Mouse (Mus musculus) spleen, postnatal 36 days (tissue): ENCODE data around the gene Itih4.
A peak's percentile ranks its signal among the peaks of the same experiment; 100 is the strongest.

Experiments
- DNase-seq, 2 experiments: peaks; one replicate each; pipeline ENCODE4 v3.0.0; 2022; ENCODE audit warnings: low spot score in 2 of 2, mixed read lengths in 1 of 2

Gene Itih4

DNA sequence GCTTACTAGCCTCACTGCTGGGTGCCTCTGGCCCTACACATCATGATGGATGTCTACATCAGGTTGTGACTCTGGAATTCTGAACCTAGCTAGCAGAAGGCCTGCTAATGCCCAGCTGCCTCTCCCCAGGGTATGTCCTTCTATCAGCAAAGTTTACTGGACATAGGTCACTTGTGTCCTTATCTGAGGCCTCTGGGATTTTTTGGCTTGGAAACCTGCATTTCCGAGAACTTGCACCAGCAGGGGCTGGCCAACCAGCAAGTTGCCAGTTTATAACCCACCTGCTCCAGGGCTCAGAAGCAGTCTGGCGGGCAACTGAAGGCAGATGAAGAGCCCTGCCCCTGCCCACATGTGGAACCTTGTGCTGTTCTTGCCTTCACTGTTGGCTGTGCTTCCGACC is at the start of gene Itih4:
Gene Itih4, plus strand, starts transcription at position 273 of the 400 bp plus-strand sequence.
- no peak for DNase-seq

DNA sequence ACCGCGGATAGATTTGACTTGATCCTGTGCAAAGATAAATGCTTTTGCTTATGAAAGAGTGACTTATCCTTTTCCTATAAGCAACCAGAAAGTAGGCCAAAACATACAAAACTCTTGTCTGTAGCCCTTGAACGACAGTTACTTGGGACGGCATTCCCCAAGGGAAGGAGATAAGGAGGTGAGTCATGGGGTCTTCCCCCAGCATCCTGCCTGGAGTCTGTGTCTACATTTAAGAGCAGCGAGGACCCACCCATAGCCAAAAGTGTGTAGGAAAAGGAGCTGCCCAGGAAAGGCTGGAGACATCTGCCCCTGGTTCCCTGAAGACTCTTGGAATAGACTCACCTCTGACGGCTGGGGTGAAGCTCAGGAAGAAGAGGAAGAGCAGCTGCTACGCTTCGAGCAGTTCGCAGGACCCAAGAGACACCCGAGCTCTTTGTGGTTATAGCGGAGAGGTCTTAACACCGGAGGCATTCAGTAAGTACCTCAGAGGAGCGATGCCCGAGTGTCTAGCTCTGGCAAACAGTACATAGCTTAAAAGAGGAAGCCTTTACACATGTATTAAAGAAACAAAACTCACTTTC is 48.8 kb upstream of the Itih4 start:
- peak; percentile 6 to 25 for DNase-seq

DNA sequence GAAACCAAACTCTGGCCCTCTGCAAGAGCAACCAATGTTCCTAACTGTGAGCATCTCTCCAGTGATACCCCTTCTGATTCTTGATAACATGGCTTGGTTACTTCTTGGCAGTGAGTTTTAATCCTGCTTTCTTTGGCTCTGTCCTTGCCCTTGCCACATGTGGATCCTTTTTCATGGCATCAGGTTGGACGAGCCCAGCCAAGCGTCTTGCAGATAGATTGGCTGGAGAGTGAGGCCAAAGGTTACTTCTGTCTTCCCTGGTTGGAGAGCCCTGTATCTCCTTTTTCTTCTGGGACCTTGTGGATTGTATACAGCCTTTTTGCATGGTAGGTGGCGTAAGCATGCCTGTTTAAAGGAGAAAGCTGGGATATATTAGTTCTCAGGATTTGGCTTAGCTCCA is 42.6 kb upstream of the Itih4 start:
- no peak for DNase-seq

DNA sequence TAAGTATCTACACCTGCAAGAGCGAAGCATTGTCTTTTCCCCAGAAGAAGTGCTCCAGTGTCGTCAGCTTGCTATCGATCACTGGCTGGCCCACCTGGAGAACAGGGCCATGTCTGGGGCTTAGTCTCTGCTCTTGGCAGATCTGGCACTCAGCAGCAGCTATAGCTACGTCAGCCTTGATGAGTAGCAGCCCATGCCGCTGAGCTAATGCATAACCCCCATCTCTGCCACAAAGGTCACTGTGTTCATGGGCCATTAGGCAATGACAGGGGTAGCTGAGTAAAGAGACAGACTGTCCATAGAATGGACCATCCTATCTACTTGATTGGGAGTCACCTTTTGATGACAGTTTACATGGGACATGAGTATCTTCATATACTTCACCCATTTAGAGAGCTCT is 35.8 kb upstream of the Itih4 start:
- DNase-seq = no peak

DNA sequence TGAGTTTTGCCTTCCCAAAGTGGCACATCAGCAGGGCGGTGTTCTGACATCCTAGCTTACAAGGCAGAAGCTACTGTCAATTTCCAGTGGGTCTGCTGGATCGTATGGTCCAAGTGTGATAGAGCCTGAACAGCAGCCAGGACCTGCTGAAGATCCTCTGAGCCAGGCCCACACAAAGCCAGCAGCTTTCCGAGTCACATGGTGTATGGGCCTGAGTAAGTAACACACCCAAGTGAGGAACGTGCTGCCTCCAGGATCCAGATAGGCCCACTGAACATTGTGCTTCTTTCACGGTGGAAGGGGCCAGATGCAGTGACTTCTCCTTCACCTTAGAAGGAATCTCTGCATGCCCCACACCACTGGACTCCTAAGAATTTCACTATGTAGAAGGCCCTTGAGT is 34.0 kb upstream of the Itih4 start:
- DNase-seq = no peak

DNA sequence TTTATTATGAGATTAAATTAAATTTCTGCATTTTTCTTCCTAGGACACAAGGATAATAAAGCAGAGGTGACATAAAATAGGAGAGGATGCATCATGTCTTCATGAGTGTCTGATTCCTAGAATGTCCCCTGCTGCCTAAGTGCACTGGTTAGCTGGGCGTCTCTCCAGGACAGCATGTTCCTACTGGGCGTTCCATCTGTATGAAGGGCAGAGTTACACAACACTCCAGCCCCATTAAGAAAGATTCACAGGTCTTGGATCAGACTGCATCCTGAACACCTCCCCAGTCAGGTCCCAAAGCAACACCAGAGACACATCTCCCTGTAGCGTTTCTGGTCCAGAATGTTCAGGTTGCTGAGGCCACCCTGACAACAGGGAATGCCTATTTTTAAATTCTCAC is 31.0 kb upstream of the Itih4 start:
- no peak for DNase-seq

DNA sequence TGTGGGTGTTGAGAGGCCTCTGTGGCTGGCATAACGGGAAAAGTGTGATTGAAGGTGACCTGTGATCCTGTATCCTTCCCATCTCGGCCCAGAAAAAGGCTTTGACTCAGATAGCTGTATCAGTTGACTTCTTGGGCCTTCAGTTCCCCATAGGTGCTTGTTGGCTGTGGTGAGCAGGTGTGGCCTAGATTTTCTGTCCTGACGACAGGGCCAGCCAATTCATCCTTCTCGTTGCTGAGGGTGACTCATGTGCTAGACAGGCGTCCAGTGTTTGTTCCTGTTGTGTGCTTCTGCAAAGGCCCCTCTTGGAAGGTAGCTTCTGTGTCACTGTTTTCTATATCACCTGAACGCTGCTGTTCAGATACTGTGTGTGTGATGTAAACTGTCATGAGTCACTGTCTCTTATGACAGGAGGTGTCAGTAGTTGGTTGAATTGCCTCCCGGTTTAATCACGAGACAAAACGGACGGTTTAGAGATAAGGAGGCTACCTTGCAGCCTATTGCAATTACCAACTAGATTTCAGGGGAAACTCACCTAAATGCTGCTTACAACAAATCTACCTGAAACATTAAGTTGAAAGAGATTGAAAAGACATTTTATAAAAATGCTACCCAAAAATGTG is 29.3 kb upstream of the Itih4 start:
- DNase-seq = no peak

DNA sequence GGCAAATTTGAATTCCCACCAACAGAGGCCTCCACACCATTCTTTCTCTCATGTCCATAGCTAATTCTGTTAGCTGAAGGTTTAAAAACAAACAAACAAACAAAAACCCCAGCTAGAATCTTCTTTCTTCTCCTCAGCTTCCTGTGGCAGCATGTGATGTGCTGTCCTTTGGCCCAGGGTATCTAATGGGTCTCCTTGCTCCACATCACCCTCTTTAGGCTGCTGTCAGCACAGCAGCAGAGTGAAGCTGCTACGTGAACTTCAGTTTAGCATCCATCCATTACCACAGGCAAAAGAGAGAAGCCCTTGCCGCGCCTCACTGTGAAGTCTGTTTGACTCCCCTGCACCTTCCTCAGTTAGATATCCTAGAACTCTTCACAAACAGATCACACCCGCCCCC is 28.3 kb upstream of the Itih4 start:
- no peak for DNase-seq

DNA sequence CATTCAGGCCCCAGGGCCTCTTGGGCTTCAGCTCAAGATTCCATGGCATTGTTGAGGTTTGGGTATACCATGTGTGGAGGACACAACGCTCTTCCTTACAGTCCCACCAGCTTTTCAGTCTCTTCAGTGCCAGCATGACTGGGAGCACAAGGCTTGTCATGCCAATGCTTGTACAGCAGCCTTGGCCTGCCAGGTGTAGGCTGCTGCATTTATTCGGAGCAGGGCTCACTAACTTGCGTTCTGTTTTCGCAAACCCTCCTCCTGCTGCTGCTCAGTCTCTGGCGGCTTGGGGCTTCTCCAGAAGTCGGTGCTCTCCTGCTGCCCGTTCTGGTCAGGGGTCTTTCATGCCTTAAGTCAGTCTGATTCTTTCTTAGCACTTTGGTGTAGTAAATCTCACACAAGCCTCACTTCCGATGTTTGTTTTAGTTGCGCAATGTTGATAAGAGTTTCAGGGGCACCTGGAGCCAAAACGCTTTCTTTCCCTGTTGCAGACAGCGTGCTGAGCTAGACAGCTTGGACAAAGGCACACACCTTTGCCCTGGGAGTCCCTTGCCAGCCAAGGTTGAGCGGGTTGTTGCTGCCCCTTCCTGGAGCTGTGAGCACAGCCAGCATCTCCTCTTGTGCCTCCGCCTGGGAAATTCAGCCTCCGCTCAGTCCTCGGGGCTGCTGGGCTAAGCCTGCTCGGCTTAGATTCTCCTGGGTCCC is 24.7 kb upstream of the Itih4 start:
- DNase-seq = no peak

DNA sequence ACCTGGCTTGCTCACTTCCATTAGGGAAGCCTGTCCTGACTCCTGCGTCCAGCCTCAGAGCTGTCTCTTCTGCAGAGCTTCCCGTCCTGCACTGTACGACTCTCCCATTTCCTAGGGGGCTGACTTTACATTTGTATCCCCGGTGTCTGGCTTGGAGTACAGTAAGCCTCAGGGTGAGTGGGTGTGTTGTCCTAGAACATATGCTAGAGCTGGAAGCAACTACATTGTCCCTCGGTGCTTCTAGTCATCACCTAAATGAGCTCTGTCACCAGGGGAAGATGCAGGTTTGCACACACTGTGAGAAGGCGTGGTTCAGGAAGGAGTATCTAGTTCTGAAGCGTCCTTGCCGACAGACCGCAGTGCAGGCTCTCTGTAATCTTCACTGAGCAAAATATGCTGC is 23.9 kb upstream of the Itih4 start:
- no peak for DNase-seq

DNA sequence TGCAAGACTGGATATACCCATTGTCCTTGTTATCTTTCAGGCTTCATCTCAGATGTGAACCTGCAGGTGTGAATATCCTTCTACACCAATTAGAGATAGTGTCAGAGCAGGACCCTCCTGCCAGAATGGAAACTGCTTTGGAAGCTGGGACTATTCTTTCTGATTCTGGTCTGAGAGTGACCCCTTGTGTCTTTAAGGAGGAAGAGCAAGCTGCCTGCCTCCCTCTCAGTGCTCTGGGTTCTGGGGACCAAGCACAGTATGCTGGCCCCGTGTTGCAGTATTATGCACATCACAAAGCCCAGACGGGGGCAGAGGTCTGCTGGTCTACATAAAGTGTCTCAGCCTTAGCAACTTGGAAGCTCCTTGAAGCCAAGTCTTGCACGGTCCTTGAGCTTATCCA is 21.0 kb upstream of the Itih4 start:
- no peak for DNase-seq

DNA sequence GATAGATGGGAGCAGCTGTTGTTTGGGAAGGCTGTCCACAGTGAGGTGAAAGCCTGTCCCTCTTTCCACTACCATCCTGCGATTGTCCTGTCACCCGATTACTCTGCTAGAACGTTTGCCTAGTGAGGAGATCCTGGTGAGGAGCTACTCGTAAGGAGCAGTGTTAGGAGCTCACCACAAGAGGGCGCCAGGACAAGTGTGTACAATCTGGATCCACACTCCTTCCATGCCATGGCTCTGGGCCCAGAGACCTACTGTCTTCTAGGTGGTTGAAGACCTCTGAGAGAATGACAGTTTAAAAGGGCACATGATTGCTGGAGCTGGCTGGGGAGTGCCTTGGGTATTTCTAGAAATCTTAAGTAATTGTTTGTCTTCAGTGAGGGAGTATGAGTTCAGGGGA is 19.2 kb upstream of the Itih4 start:
- DNase-seq = peak; percentile 34 to 56

DNA sequence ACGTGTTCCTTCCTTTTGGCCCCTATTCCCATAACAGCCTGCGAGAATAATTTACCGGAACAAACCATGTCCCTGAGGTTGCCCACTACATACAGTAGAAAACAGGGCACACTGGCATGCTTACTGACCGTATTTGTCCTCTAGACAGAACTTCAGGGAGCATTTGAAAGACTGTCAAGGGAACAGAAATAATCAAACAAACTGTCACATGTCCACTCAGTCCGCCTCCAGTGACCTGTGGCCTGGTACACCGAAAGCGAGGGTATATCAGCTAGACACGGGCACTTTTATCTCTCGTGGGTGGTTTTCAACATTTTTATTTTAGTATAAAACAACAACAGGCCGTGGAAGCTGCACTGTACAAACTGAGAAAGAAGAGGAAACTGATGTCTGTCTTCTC is 17.4 kb upstream of the Itih4 start:
- no peak for DNase-seq

DNA sequence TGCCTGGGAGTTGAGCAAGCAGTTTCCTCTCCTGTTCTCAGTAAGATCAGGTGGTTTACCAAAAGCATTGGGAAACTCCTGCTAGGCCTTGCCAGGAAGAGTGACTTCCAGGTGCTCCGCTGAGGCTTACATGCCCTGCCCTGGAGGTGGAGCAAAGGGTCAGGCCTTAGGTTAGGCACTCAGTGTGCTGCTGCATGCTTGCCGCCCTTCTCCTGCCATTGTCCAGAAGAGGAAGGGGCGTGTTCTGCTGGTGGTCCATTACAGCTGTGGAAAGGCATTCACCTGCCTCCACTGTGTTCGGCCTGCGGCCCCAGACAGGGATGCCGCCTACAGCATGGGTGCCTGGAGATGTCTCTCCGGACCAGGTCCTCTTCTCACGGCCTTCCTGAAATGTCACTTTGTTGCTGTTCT is 16.9 kb upstream of the Itih4 start:
- DNase-seq = no peak

DNA sequence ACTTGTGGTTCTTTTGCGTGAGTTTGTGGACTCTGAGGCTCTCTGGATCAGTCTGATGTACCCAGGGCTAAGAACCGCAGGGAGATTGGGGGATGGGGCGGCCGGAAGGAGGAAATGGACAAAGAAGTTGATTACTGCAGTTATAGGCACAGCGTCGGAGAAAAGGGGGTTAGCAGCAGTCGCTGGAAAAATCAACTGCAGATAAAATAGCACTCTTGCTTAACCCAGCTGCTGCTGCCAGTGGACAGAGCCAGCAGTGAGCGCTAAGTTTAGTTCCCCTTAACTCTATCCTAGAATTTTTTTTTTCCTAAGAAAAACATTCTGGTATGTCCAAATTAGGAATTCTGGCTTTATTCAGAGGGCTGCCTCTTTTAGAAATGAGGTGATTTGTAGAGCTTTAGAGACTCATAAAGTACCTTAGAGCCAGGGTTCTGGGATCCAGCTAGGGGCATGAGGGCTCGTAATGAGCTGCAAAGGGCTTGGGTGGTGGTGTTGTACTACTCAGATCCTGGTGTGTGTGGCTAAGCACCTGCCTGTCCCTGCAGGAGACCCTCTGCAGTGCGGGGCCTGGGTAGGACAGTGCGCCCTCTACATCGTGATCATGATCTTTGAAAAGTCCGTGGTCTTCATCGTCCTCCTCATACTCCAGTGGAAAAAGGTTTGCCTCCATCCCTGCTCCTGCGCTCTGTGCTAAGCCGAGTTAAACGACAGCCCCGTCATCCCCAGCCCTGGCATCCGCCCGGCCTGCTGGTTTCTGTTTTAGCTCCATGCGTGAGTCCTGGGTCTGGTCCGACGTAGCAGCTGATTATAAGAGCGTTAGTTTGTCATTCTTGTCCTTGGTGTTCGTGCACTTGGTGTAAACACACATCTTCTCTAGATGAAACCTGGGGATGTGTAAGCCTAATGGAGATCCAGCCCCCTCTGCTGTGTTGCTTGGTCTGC is 15.8 kb upstream of the Itih4 start:
- no peak for DNase-seq

DNA sequence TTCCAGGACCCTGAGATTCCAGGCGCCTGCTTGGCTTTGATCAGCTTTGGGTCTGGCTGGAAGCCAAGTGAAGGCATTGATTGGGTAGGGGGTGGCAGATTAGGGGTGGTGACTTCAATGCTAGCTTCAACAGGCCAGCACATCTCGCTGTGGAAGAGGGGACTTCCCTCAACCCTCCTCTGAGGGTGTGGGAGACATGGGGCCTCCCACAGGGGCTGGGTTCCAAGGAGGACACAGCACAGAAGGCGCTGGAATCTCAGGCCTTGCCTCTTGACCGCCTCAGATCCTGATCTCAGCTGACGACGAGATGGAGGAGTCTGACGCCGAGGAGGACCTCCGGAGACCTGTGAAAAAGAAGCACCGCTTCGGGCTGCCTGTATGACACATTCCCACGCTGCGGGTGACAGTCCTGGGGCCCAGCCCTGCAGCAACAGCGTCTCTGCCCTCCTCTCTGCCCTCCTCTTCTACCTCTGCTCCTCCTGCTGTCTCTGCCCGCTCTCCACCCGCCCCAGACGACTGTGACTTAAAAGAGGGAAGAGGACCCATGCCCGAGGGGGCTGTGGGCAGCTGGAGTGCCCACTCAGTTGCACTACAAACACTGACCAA is 12.1 kb upstream of the Itih4 start:
- no peak for DNase-seq

DNA sequence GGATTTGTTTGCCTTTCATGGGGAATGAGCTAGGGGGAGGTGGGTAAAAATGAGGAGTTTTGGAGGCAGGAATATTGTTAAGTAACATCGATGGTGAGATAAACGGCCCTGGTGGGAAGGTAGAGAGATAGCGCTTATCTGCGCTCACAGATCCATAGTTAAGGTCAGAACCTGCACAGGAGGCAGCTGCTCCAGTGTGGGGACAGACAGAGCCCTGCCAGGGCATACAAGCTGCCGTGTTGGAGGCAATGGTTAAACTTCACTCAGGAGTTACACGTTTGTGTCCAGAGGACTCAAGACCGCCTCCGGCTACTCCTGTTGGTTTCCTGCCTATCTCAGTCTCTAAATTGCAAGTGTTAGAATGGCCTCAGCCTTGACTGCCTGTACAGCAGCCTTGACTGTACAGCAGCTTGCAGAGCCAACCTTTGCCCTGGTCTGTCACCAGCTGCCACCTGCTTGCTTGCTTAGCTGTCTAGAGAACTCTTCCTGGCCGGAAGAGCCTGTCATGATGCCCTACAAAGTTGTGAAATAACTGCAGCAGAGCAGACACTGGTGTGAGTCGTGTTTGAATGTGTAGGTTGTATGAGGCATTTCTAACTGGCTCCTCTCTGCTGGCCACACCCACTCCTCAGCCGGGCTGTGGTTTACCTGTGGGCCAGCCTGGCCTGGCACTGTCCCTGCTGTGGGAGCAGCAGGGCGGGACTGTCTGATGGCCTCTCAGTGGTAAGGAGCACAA is 11.0 kb upstream of the Itih4 start:
- DNase-seq = no peak

DNA sequence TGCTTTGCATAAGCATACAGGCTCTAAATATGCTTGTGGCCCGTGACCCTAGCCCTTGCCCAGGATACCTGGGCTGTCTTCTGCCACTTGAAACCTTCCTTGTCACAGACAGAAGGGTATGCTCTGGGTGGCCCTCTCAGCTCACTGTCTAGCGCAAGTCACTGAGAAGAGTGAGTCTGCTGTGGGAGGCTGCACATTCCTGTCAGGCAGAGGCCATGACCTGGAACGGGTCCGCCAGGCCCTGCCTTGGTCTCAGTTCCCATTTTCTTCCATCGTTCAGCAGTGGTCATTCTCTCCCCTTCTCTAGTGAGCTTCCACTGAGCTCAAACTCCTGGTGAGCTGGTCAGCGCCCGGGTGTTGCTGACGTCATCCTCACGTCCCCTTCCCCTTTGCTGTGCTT is 10.3 kb upstream of the Itih4 start:
- DNase-seq = no peak

DNA sequence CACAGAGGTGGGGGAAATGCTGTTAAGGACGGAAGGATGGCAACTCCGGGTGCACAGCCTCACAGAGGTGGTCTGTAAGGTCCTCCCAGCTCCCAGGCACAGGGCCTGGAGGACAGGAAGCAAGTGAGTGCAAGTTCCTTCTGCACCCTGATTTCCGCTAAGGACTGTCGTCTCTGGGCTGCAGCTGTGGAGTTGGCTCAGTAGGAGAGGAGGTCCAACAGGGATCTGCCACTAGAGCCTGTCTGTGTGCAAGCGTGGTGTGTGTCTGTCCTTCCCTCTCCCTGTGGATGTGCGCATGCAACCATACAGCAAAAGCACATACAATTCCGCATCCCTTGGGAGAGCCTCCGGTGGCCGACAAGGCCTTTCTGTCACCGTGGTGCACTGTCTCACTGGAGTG is 9.8 kb upstream of the Itih4 start:
- DNase-seq = no peak

DNA sequence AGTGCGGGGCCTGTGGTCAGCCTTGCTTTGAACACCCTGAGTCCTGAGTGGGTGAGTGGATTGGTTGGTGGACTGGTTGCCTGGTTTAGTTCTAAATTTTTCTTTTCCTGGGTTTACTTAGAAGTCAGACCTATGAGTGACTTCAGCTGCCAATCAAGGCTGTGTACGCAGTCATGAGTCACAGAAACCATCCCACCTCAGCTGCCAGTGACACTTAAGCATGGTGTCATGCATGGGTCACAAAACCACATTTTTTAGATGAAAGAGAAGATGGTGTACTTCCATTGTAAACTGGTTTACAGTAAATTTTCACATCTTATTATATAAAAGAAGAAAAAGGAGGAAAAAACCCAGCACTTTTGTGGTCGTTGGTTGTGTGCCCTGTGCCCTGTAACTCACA is 8.4 kb upstream of the Itih4 start:
- DNase-seq = no peak

DNA sequence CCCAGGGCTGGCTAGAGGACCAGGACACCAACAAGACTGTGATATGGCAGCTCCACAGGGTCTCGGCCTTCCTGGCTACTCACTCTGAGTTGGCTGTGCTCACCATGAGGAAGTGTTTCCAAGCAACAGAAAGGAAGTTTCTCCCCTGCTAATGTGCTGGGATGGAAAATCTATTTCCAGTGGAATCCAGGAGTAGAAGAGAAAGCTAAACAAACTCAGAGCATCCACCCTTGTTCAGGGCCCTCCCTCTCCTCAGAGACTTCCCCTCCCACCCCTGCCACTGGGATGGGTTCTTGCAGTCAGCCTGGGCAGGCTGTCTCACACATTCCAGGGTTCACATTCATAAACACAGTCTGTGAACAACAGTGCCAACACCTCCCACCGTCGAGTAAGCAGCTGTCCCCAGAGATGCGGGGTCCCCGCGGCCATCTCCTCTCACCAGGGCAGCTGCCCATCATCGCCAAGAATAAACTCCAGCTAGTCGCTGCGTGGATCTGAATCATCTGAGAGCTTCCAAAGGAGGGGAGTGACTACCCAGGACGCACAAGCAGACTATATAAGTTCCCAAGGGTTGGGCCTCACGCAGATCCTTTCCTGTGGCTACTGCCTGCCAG is 7.2 kb upstream of the Itih4 start, which contains the start of gene Mustn1:
Gene Mustn1, plus strand, starts transcription at position 243 of the 614 bp plus-strand sequence.
- no peak for DNase-seq
